Mouse (Mus musculus) MEL (cell line): ENCODE results near the gene Zfp141.
A peak's percentile ranks its signal among the peaks of the same experiment; 100 is the strongest.

Experiments
- CTCF ChIP-seq, 3 experiments: IDR thresholded peaks in 2 of 3; conservative IDR thresholded peaks in 1 of 3; 2 replicates each; pipeline ENCODE4 v1.5.1; 2011 to 2012; ENCODE audit warnings: low read length in 3 of 3, low read depth in 2 of 3, mild to moderate bottlenecking in 2 of 3, improper control_type of control experiment in 1 of 3, inconsistent platforms in 1 of 3, mixed read lengths in 1 of 3, moderate library complexity in 1 of 3; ENCODE audit not compliant: control insufficient read depth in 1 of 3, insufficient read depth in 1 of 3, poor library complexity in 1 of 3, severe bottlenecking in 1 of 3
- ELF1 ChIP-seq: IDR thresholded peaks from 2 replicates; pipeline ENCODE4 v1.6.1; 2014; ENCODE audit warnings: low read depth, mild to moderate bottlenecking, inconsistent platforms, low read length, improper control_type of control experiment, moderate library complexity
- EP300 ChIP-seq, 2 experiments: IDR thresholded peaks; 2 replicates each; pipeline ENCODE4 v1.6.1; 2011; ENCODE audit warnings: improper control_type of control experiment in 2 of 2, low read length in 2 of 2, low read depth in 1 of 2, mild to moderate bottlenecking in 1 of 2
- MXI1 ChIP-seq: IDR thresholded peaks from 2 replicates; pipeline ENCODE4 v1.6.1; 2011; ENCODE audit warnings: mild to moderate bottlenecking, low read depth, low read length, improper control_type of control experiment
- POLR2A ChIP-seq, 2 experiments: IDR thresholded peaks; 2 replicates each; pipeline ENCODE4 v1.6.1; 2011 to 2012; ENCODE audit warnings: low read length in 2 of 2, mild to moderate bottlenecking in 2 of 2, control low read depth in 1 of 2, improper control_type of control experiment in 1 of 2, low read depth in 1 of 2, moderate library complexity in 1 of 2; ENCODE audit not compliant: control insufficient read depth in 1 of 2, insufficient read depth in 1 of 2, poor library complexity in 1 of 2
- USF1 ChIP-seq: IDR thresholded peaks from 2 replicates; pipeline ENCODE4 v1.6.1; 2014; ENCODE audit warnings: low read depth, mild to moderate bottlenecking, inconsistent platforms, low read length, improper control_type of control experiment, moderate library complexity

GRCm38 (mm10) chr7:42450618-42451017 lies 54.9 kb downstream of the Zfp141 start:
- TF ChIP-seq CTCF (IDR thresholded peaks at IDR 0.05 in 2 of 3, conservative IDR thresholded peaks at IDR 0.05 in 1 of 3; ENCODE audit: control insufficient read depth in 1 of 3, insufficient read depth in 1 of 3, low read depth in 2 of 3, low read length in 3 of 3, poor library complexity in 1 of 3, severe bottlenecking in 1 of 3) (peak; percentile 12 to 40 (median 31); a peak in 4 of 6 replicates), EP300 (IDR thresholded peaks at IDR 0.05; ENCODE audit: low read depth in 1 of 2, low read length in 2 of 2) (no peak), USF1 (no peak), ELF1 (no peak), POLR2A (IDR thresholded peaks at IDR 0.05; ENCODE audit: control insufficient read depth in 1 of 2, insufficient read depth in 1 of 2, low read depth in 1 of 2, low read length in 2 of 2, poor library complexity in 1 of 2) (no peak), MXI1 (no peak)
